Mouse (Mus musculus) bone marrow macrophage, adult 2 months (primary cell): ENCODE data around the gene Zfp597.

Experiments used
- CTCF ChIP-seq: IDR thresholded peaks from 2 replicates; pipeline ENCODE4 v1.5.1; 2012; ENCODE audit warnings: low read depth, mild to moderate bottlenecking, low read length, moderate library complexity
- POLR2A ChIP-seq: IDR thresholded peaks from 2 replicates; pipeline ENCODE4 v1.6.1; 2012; ENCODE audit warnings: mild to moderate bottlenecking, low read depth, low read length, borderline replicate concordance

- no peak for TF ChIP-seq POLR2A
- no peak for TF ChIP-seq CTCF
These were observed 44.8 kb upstream of the Zfp597 start for GRCm38 (mm10) chr16:3929151-3929550.
